Mouse (Mus musculus) cerebellum, postnatal 14 days (tissue): ENCODE results near the gene C8g.
A peak's percentile ranks its signal among the peaks of the same experiment; 100 is the strongest.

ENCODE experiments used
- DNase-seq, 2 experiments: peaks; one replicate each; pipeline ENCODE4 v3.0.0; 2021; ENCODE audit warnings: mixed read lengths in 2 of 2

C8g gene

GRCm38 (mm10) chr2:25465816-25466635 lies 35.5 kb downstream of the C8g start:
- DNase-seq = peak in 1 of 2 experiments; percentile 60

GRCm38 (mm10) chr2:25465256-25465655 lies 36.3 kb downstream of the C8g start:
- no peak for DNase-seq

- peak; percentile 61 to 70 for DNase-seq
Measured at GRCm38 (mm10) chr2:25463630-25464029, 37.9 kb downstream of the C8g start.

- DNase-seq = no peak
Measured at GRCm38 (mm10) chr2:25461407-25461806, 40.1 kb downstream of the C8g start.

- DNase-seq = peak; percentile 93 to 94
Measured at GRCm38 (mm10) chr2:25460551-25461309, 40.8 kb downstream of the C8g start, which contains the start of gene Paxx. Paxx (minus strand) TSS chr2:25461094.

GRCm38 (mm10) chr2:25460135-25460534 lies 41.4 kb downstream of the C8g start:
- DNase-seq = no peak

- DNase-seq = peak; percentile 62 to 71
Measured at GRCm38 (mm10) chr2:25458911-25459310, 42.6 kb downstream of the C8g start.

GRCm38 (mm10) chr2:25457022-25457896 lies 44.3 kb downstream of the C8g start:
- DNase-seq = peak; percentile 84 to 88

- DNase-seq = peak in 1 of 2 experiments; percentile 52
Measured at GRCm38 (mm10) chr2:25456205-25456953, 45.1 kb downstream of the C8g start, which contains the start of gene Clic3. Clic3 (plus strand) TSS chr2:25456838.

GRCm38 (mm10) chr2:25452951-25453350 lies 48.6 kb downstream of the C8g start:
- DNase-seq = no peak

GRCm38 (mm10) chr2:25450853-25451647 lies 50.5 kb downstream of the C8g start:
- DNase-seq = no peak
